Mouse (Mus musculus) CH12.LX (cell line): Measurements from ENCODE around the gene Myo18a. TPM values are rescaled to one million over a fixed set of nuclear protein-coding genes. Genes with fewer than 3 reads are reported as not detected.

ENCODE experiments used
- DNase-seq: peaks from one replicate; pipeline ENCODE4 v3.0.0-alpha.2; 2013; ENCODE audit errors: extremely low read depth
- H3K27ac ChIP-seq: 2 replicates; pipeline ENCODE4 v1.5.1; 2012; ENCODE audit warnings: low read depth, mild to moderate bottlenecking, control low read depth, moderate library complexity; ENCODE audit not compliant: insufficient read depth
- H3K27me3 ChIP-seq: replicated peaks from 2 replicates; pipeline ENCODE3; 2012; ENCODE audit warnings: inconsistent platforms
- H3K36me3 ChIP-seq, 2 experiments: replicated peaks in 1 of 2; 2 replicates each; pipeline versions ENCODE3 to v1.6.1; 2012; ENCODE audit warnings: inconsistent platforms in 1 of 2, low read length in 1 of 2, mild to moderate bottlenecking in 1 of 2, mixed read lengths in 1 of 2, moderate library complexity in 1 of 2; ENCODE audit not compliant: control insufficient read depth in 1 of 2, insufficient read depth in 1 of 2
- H3K4me1 ChIP-seq, 2 experiments: 2 replicates each; pipeline ENCODE4 v1.6.1; 2012; ENCODE audit warnings: inconsistent platforms in 1 of 2, moderate library complexity in 1 of 2; ENCODE audit not compliant: insufficient read depth in 2 of 2, control insufficient read depth in 1 of 2
- H3K4me2 ChIP-seq: 2 replicates; pipeline ENCODE4 v1.6.1; 2012; ENCODE audit warnings: low read depth, mild to moderate bottlenecking, control low read depth; ENCODE audit not compliant: poor library complexity, insufficient read depth, severe bottlenecking
- H3K4me3 ChIP-seq, 3 experiments: fragments of 150-350 bp in 1 of 3; sonication (generic) in 1 of 3; replicated peaks in 1 of 3; 2 replicates each; pipeline versions ENCODE3 to v1.5.1; 2011 to 2012; ENCODE audit warnings: low read depth in 2 of 3, low read length in 2 of 3, mild to moderate bottlenecking in 2 of 3, moderate library complexity in 2 of 3, control low read depth in 1 of 3, improper control_type of control experiment in 1 of 3, inconsistent platforms in 1 of 3, mixed read lengths in 1 of 3; ENCODE audit not compliant: poor library complexity in 1 of 3
- H3K79me2 ChIP-seq: replicated peaks from 2 replicates; pipeline ENCODE4 v1.6.1; 2012; ENCODE audit warnings: mild to moderate bottlenecking, moderate library complexity; ENCODE audit not compliant: control insufficient read depth, poor library complexity, insufficient read depth, severe bottlenecking; ENCODE audit errors: extremely low read depth
- H3K9ac ChIP-seq: 2 replicates; pipeline ENCODE4 v1.6.1; 2012; ENCODE audit warnings: low read depth, mild to moderate bottlenecking, control low read depth, moderate library complexity; ENCODE audit not compliant: insufficient read depth
- H3K9me3 ChIP-seq: replicated peaks from 2 replicates; pipeline ENCODE3; 2012; ENCODE audit warnings: low read length, inconsistent platforms, mixed read lengths
- BHLHE40 ChIP-seq: IDR thresholded peaks from 2 replicates; pipeline ENCODE4 v1.6.1; 2011; ENCODE audit warnings: mild to moderate bottlenecking, low read depth, low read length, improper control_type of control experiment
- CHD1 ChIP-seq: IDR thresholded peaks from 2 replicates; pipeline ENCODE4 v1.6.1; 2012; ENCODE audit warnings: low read depth, low read length, improper control_type of control experiment, inconsistent platforms
- CHD2 ChIP-seq: IDR thresholded peaks from 2 replicates; pipeline ENCODE4 v1.6.1; 2011; ENCODE audit warnings: low read length, improper control_type of control experiment
- CTCF ChIP-seq, 2 experiments: IDR thresholded peaks in 1 of 2; conservative IDR thresholded peaks in 1 of 2; 2 replicates each; pipeline ENCODE4 v1.5.1; 2011 to 2012; ENCODE audit warnings: low read depth in 2 of 2, low read length in 2 of 2, improper control_type of control experiment in 1 of 2, inconsistent platforms in 1 of 2, mild to moderate bottlenecking in 1 of 2, moderate library complexity in 1 of 2
- E2F4 ChIP-seq: IDR thresholded peaks from 2 replicates; pipeline ENCODE4 v1.6.1; 2011; ENCODE audit warnings: low read depth, low read length, improper control_type of control experiment; ENCODE audit not compliant: insufficient replicate concordance
- ELF1 ChIP-seq: IDR thresholded peaks from 2 replicates; pipeline ENCODE4 v1.6.1; 2014; ENCODE audit warnings: low read depth, mild to moderate bottlenecking, inconsistent platforms, low read length, improper control_type of control experiment
- EP300 ChIP-seq: IDR thresholded peaks from 2 replicates; pipeline ENCODE4 v1.6.1; 2011; ENCODE audit warnings: low read length, improper control_type of control experiment
- HCFC1 ChIP-seq: IDR thresholded peaks from 2 replicates; pipeline ENCODE4 v1.6.1; 2012; ENCODE audit warnings: low read depth, mild to moderate bottlenecking, inconsistent platforms, low read length, improper control_type of control experiment
- JUN ChIP-seq: IDR thresholded peaks from 2 replicates; pipeline ENCODE4 v1.6.1; 2011; ENCODE audit warnings: low read depth, mild to moderate bottlenecking, low read length, improper control_type of control experiment, moderate library complexity; ENCODE audit not compliant: insufficient read depth
- JUND ChIP-seq: conservative IDR thresholded peaks from 2 replicates; pipeline ENCODE4 v1.6.1; 2011; ENCODE audit warnings: low read depth, low read length, improper control_type of control experiment
- MAFK ChIP-seq: IDR thresholded peaks from 2 replicates; pipeline ENCODE4 v1.6.1; 2011; ENCODE audit warnings: low read length, improper control_type of control experiment; ENCODE audit not compliant: insufficient replicate concordance
- MAX ChIP-seq: IDR thresholded peaks from 2 replicates; pipeline ENCODE4 v1.6.1; 2011; ENCODE audit warnings: low read length, improper control_type of control experiment
- MXI1 ChIP-seq: IDR thresholded peaks from 2 replicates; pipeline ENCODE4 v1.6.1; 2011; ENCODE audit warnings: mild to moderate bottlenecking, low read depth, low read length, improper control_type of control experiment
- POLR2A ChIP-seq: IDR thresholded peaks from 2 replicates; pipeline ENCODE4 v1.6.1; 2011; ENCODE audit warnings: low read depth, mild to moderate bottlenecking, improper control_type of control experiment, low read length
- POLR2AphosphoS2 ChIP-seq: IDR thresholded peaks from 2 replicates; pipeline ENCODE4 v1.6.1; 2011; ENCODE audit warnings: low read depth, low read length, improper control_type of control experiment
- RCOR1 ChIP-seq: conservative IDR thresholded peaks from 2 replicates; pipeline ENCODE4 v1.6.1; 2012; ENCODE audit warnings: low read depth, mild to moderate bottlenecking, inconsistent platforms, low read length, improper control_type of control experiment
- SIN3A ChIP-seq: IDR thresholded peaks from 2 replicates; pipeline ENCODE4 v1.6.1; 2012; ENCODE audit warnings: low read length, improper control_type of control experiment, inconsistent platforms
- SMC3 ChIP-seq: IDR thresholded peaks from 2 replicates; pipeline ENCODE4 v1.6.1; 2011; ENCODE audit warnings: low read depth, low read length, improper control_type of control experiment
- dilution Hi-C: fragments of 300-500 bp; cut with MboI; formaldehyde crosslinking; loops from 2 replicates; pipeline ENCODE4 v1.14.3; 2020; ENCODE audit warnings: low sequenced_read_pairs; ENCODE audit not compliant: extremely low pct_unique_long_range_greater_than_20kb, extremely low pct_ligation_motif_present
- in situ Hi-C: fragments of 300-500 bp; cut with MboI; formaldehyde crosslinking; loops from 3 replicates; pipeline ENCODE4 v1.14.3; 2019; ENCODE audit warnings: low sequenced_read_pairs, low pct_ligation_motif_present, low pct_unique_long_range_greater_than_20kb, mixed read lengths
- polyA plus RNA-seq: library from polyadenylated mRNA; unstranded; fragments of >175 nt; gene quantifications from 2 replicates; pipeline ENCODE4 v1.2.1, GENCODE M21; 2012; ENCODE audit warnings: low read depth; ENCODE audit not compliant: insufficient read length
- total RNA-seq, 2 experiments: library from RNA; depleted of rRNA; stranded (reverse); fragments of 300-350 nt in 1 of 2; fragments of >200 nt in 1 of 2; gene quantifications; 2 replicates each; pipeline ENCODE4 v1.2.3; 2012 to 2014

The Myo18a gene
- total and polyA plus RNA-seq, 3 experiments = 6.3 to 24.8 (median 16.8) TPM

- dilution Hi-C loops (no loop called here), in situ Hi-C loops (no loop called here)
- H3K4me2 ChIP-seq = no peak overlapping the region
- no peak overlapping the region for H3K4me3 ChIP-seq
- TF ChIP-seq MAFK = no peak
- H3K27ac ChIP-seq = no peak overlapping the region
- no peaks in the 10 kb centered on the region for H3K9me3 ChIP-seq
- H3K36me3 ChIP-seq = no peaks in the 10 kb centered on the region
- no peak for DNase-seq
- H3K27me3 ChIP-seq = peaks cover 20% of the 10 kb centered on the region
- H3K9ac ChIP-seq = no peak overlapping the region
- no peaks in the 10 kb centered on the region for H3K79me2 ChIP-seq
- H3K4me1 ChIP-seq = no peaks in the 10 kb centered on the region
Measured at GRCm38 (mm10) chr11:77900187-77900586, 137.1 kb downstream of the Myo18a start.

- Histone ChIP-seq H3K4me2 (no peak overlapping the region), H3K4me1 (no peaks in the 10 kb centered on the region), H3K79me2 (no peaks in the 10 kb centered on the region), H3K4me3 (no peak overlapping the region), H3K27ac (no peak overlapping the region), H3K36me3 (no peaks in the 10 kb centered on the region), H3K27me3 (peaks cover 20% of the 10 kb centered on the region)
- dilution Hi-C loops = no loop called here
- TF ChIP-seq SMC3 = no peak
- TF ChIP-seq MXI1 = no peak
- no peak for TF ChIP-seq SIN3A
- TF ChIP-seq BHLHE40 = no peak
- no peak for TF ChIP-seq CHD1
- TF ChIP-seq CTCF (conservative IDR thresholded peaks at IDR 0.05 in 1 of 2, IDR thresholded peaks at IDR 0.05 in 1 of 2; ENCODE audit: low read depth in 2 of 2, low read length in 2 of 2) = no peak
- no peak for TF ChIP-seq RCOR1
- TF ChIP-seq EP300 = no peak
- TF ChIP-seq JUND = no peak
- TF ChIP-seq ELF1 = no peak
- no peak for TF ChIP-seq HCFC1
- TF ChIP-seq JUN = no peak
- TF ChIP-seq MAFK = no peak
- no peak for TF ChIP-seq POLR2A
- TF ChIP-seq MAX = no peak
- TF ChIP-seq E2F4 = no peak
- no peak for TF ChIP-seq CHD2
- no peak for TF ChIP-seq POLR2AphosphoS2
- TF ChIP-seq, all 38 proteins: peak for 0
- H3K9ac ChIP-seq = no peak overlapping the region
- no peaks in the 10 kb centered on the region for H3K9me3 ChIP-seq
- in situ Hi-C loops = no loop called here
- no peak for DNase-seq
Measured at GRCm38 (mm10) chr11:77900696-77901095, 137.7 kb downstream of the Myo18a start.
